Mouse (Mus musculus) neural tube, embryonic 13.5 days (tissue): ENCODE measurements around the gene Ly6g6c. TPM values are rescaled to one million over a fixed set of nuclear protein-coding genes. Genes with fewer than 3 reads are reported as not detected.
"Not testable (repeated sequence)": the region's sequence is repeated elsewhere in the genome, so short reads cannot be mapped to it uniquely, and the experiment has no call there.

Experiments used
- ATAC-seq: fragments of 200-750 bp; cut with Nextera tagmentation; 2 replicates; pipeline ENCODE4 v1.8.0; 2017; ENCODE audit warnings: low read depth, mild to moderate bottlenecking, moderate TSS enrichment, moderate library complexity
- H3K27ac ChIP-seq: fragments of 300-500 bp; sonication (generic); replicated peaks from 2 replicates; pipeline ENCODE4 v1.5.1; 2015; ENCODE audit warnings: moderate library complexity, mild to moderate bottlenecking, inconsistent platforms
- H3K27me3 ChIP-seq: fragments of 300-500 bp; sonication (generic); 2 replicates; pipeline ENCODE4 v1.6.1; 2015; ENCODE audit warnings: mild to moderate bottlenecking, inconsistent platforms
- H3K36me3 ChIP-seq: fragments of 300-500 bp; sonication (generic); 2 replicates; pipeline ENCODE4 v1.6.1; 2015; ENCODE audit warnings: mild to moderate bottlenecking, inconsistent platforms
- H3K4me1 ChIP-seq: fragments of 300-500 bp; sonication (generic); replicated peaks from 2 replicates; pipeline ENCODE4 v1.6.1; 2015; ENCODE audit warnings: inconsistent platforms
- H3K4me2 ChIP-seq: fragments of 300-500 bp; sonication (generic); 2 replicates; pipeline ENCODE4 v1.6.1; 2015; ENCODE audit warnings: inconsistent platforms, mild to moderate bottlenecking, moderate library complexity
- H3K4me3 ChIP-seq: fragments of 300-500 bp; sonication (generic); 2 replicates; pipeline ENCODE4 v1.5.1; 2015; ENCODE audit warnings: mild to moderate bottlenecking, inconsistent platforms
- H3K9ac ChIP-seq: fragments of 300-500 bp; sonication (generic); 2 replicates; pipeline ENCODE4 v1.6.1; 2015; ENCODE audit warnings: moderate library complexity, mild to moderate bottlenecking, inconsistent platforms
- H3K9me3 ChIP-seq: fragments of 300-500 bp; sonication (generic); 2 replicates; pipeline ENCODE4 v1.6.1; 2016; ENCODE audit warnings: inconsistent platforms
- WGBS: fragments of 180-500 bp; shearing (Covaris S2); methylation state at CpG from one replicate; pipeline ENCODE4 v1.1.7; 2015; 5-methylcytosine and 5-hydroxymethylcytosine counted together
- polyA plus RNA-seq: library from polyadenylated mRNA; unstranded; fragments of >200 nt; fragmentation: Nextera tagmentation; extraction: Ambion mirVana; gene quantifications from 2 replicates; pipeline ENCODE4 v1.2.1, GENCODE M21; 2015

Gene Ly6g6c
- polyA plus RNA-seq, 1 experiment from 2014 or later = not detected

- Histone ChIP-seq H3K36me3 (no peaks in the 10 kb centered on the region), H3K4me1 (peaks cover 35% of the 10 kb centered on the region), H3K9ac (no peak overlapping the region), H3K4me2 (no peak overlapping the region), H3K27ac (no peak overlapping the region), H3K27me3 (no peaks in the 10 kb centered on the region), H3K9me3 (no peaks in the 10 kb centered on the region), H3K4me3 (no peak overlapping the region)
- 75% methylated on average over 4 of the region's 4 CpGs for WGBS
- no peak for ATAC-seq
These were observed 41.4 kb upstream of the Ly6g6c start for GRCm38 (mm10) chr17:35023756-35024155.

DNA sequence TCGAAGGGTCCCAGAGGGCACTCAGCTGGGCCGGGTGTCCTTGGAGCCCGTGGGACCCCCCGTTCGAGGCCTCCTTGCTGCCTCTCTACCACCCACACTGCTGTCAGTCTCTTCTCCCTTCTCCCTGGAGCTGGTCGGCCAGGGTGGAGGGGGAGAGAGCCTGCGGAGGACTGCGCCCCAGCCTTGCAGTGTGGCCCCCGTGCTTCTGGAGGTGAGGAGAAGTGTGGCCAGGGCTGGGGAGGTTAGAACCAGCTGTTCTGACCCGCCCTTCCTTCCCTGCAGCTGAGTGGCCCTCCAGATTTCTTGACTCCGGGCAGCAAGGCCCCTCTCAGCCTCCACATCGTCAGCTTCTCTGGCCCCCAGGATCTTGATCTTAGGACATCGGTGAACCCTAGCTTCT is 40.9 kb upstream of the Ly6g6c start:
- no peak overlapping the region for H3K27ac ChIP-seq
- 85% methylated on average over 13 of the region's 13 CpGs for WGBS
- no peaks in the 10 kb centered on the region for H3K9me3 ChIP-seq
- no peak for ATAC-seq
- H3K4me1 ChIP-seq = peaks cover 38% of the 10 kb centered on the region
- no peaks in the 10 kb centered on the region for H3K36me3 ChIP-seq
- no peaks in the 10 kb centered on the region for H3K27me3 ChIP-seq
- H3K9ac ChIP-seq = 0 out of 2 replicates have a peak overlapping the region, but pooled peaks have one; percentile 5
- H3K4me2 ChIP-seq = no peak overlapping the region
- no peak overlapping the region for H3K4me3 ChIP-seq

DNA sequence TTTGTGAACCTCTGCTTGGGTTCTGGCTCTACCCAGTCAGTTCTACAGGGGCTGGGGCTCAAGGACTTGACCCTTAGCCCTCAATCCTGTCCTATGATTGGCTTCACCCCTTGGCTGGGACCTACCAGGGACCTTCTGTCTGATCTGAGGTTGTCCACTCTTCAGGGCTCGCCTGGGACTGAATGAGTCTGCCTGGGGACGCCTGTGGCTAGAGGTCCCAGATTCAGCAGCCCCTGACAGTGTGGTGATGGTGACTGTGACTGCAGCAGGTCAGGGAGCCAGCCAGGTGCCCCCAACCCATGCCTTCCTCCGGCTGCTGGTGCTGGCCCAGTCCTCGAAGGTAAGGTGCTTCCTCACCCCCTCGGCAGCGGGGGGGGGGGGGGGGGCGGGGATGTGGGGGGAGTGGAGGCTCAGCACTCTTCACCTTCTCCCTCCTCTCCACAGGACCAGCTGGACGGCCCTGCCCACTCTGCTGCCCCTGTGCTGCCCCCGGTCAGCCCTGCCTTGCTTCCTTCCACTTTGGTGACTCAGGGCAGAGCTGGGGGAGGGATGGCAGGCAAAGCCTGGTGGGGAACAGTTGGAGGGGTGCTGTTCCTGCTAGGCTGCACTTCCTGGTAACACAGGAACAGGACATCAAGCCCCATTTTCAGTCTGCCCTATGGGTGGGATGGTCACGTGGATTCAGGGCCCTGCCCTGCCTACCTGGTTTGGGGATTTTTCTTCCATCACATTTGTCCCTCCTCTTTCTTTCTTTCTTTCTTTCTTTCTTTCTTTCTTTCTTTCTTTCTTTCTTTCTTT is 40.3 kb upstream of the Ly6g6c start:
- WGBS = 63% methylated on average over 7 of the region's 10 CpGs
- Histone ChIP-seq H3K4me1 (peaks cover 43% of the 10 kb centered on the region), H3K9ac (0 out of 2 replicates have a peak overlapping the region, but pooled peaks have one; percentile 5), H3K9me3 (no peaks in the 10 kb centered on the region), H3K27ac (no peak overlapping the region), H3K4me3 (no peak overlapping the region), H3K27me3 (no peaks in the 10 kb centered on the region), H3K36me3 (no peaks in the 10 kb centered on the region), H3K4me2 (no peak overlapping the region)
- ATAC-seq = no peak

DNA sequence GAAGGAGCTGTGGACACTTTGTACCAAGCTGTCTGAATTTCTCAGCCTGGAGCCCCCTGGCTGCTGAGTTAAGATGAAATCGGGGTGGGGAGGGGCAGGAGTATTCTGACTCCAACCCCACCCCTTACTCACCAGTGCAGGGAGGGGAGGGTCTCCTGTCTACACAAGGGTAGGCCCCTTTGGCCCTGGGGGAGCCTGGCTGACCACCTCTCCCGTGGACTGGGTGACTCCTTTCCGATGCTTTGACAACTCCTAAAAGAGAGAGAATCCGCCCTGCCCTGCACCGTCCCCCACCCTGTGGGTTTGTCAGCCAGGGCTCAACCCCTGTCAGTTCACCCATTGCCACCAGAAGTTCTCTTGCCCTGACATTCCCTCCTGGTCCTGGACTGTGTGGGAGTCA is 39.0 kb upstream of the Ly6g6c start:
- no peak overlapping the region for H3K27ac ChIP-seq
- no peaks in the 10 kb centered on the region for H3K36me3 ChIP-seq
- H3K9ac ChIP-seq = no peak overlapping the region
- 81% methylated on average over 5 of the region's 5 CpGs for WGBS
- H3K9me3 ChIP-seq = no peaks in the 10 kb centered on the region
- H3K4me1 ChIP-seq = peaks cover 40% of the 10 kb centered on the region
- no peak overlapping the region for H3K4me2 ChIP-seq
- no peak overlapping the region for H3K4me3 ChIP-seq
- ATAC-seq = no peak
- no peaks in the 10 kb centered on the region for H3K27me3 ChIP-seq

DNA sequence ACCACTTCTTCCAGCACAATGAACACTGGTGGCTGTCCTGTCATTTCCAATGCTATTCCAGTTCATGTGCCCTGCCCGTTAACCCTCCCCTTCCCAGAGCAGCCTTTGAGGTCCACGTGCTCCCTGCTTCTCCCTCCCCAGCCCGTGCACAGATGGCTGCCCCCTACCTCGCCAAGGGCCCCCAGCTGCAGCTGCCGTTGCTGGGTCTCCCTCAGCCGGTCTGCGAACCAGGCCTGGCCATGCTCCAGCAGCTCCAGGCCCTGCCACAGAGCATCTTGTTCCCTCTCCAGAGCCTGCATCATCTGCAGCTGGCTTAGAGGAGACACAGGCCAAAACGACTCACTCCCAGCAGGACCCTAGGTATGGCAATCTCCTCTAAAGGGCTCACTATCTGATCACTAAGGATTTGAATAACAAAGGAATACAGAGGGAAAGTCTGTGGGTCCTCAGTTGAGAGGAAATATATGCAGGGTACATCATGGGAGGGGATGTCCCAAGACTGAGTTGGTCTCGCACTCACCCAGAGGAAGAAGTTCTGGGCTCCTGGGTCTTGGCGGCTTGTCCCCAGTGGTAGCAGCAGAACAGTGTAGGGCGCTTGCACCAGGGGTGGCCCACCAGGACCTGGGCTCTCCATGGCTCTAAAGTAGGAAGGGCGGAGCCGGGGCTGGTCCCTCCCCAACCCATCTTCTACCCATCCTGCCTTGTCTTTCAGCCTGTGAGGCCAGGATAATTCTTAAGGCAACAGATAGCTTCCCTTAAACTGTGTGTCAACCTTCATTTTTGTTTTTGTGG is 37.7 kb upstream of the Ly6g6c start, which contains the start of gene Sapcd1:
TSS of gene Sapcd1 (minus strand) at position 740 of the 792 bp plus-strand sequence.
- H3K4me2 ChIP-seq = peak within 1 kb of the TSS; percentile 25; the same call in 1 of the 2 replicates
- H3K4me3 ChIP-seq = no peak within 1 kb of the TSS
- H3K4me1 ChIP-seq = peaks cover 34% of the 10 kb centered on the region
- peak within 1 kb of the TSS; percentile 35 for H3K9ac ChIP-seq
- H3K9me3 ChIP-seq = no peaks in the 10 kb centered on the region
- WGBS = 27% methylated on average over 13 of the region's 13 CpGs
- H3K27me3 ChIP-seq = no peaks in the 10 kb centered on the region
- peak within 1 kb of the TSS; percentile 68 for H3K27ac ChIP-seq
- no peaks in the 10 kb centered on the region for H3K36me3 ChIP-seq
- peak; percentile 74 for ATAC-seq

- no peaks in the 10 kb centered on the region for H3K36me3 ChIP-seq
- H3K4me2 ChIP-seq = no peak overlapping the region
- WGBS = 89% methylated on average over 2 of the region's 2 CpGs
- H3K4me3 ChIP-seq = no peak overlapping the region
- no peak overlapping the region for H3K9ac ChIP-seq
- H3K9me3 ChIP-seq = no peaks in the 10 kb centered on the region
- H3K27me3 ChIP-seq = no peaks in the 10 kb centered on the region
- ATAC-seq = no peak
- H3K4me1 ChIP-seq = peaks cover 34% of the 10 kb centered on the region
- peak overlapping the region; percentile 68; the same call in 1 of the 2 replicates for H3K27ac ChIP-seq
These were observed 36.9 kb upstream of the Ly6g6c start for GRCm38 (mm10) chr17:35028315-35028714.

DNA sequence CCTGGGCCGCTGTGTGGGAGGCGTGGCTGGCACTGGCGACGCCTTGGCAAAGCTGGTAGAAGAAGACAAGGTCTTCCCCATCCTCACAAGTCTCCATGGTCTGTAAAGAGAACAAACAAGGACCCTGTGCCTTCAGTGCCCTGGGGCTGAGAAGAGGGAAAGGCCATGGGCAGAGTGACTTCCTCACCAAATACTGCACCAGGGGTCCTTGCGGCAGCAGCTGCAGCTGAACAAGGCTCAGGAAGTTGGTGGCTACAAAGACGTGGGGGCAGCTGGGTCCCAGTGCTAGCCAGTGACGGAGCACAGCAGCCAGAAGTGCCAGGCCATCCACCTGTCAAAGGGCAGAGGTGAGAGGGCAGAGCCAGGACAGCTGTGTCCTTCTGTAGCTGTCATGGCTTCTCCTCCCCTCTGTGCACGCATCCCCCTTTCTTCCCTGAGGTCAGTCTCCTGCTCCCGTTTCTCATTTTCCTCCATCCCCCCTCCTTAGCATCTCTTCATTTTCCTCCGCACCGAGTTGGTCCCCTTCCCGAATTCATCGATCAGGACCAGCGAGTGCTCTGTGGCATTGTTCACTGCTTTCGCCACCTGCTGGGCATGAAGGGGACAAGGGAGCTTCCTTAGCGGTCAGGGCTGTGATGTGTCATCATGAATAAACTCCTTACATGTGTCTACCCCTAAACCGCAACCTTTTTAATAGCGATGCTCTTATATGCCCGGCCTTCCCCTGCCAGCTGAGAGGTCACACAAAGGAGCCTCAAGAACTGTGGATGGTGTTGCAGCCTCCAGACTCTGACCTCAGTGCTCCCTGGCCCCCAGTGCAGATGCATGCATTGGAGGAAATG is 35.3 kb upstream of the Ly6g6c start:
- Histone ChIP-seq H3K4me3 (no peak overlapping the region), H3K27ac (no peak overlapping the region), H3K36me3 (no peaks in the 10 kb centered on the region), H3K9me3 (no peaks in the 10 kb centered on the region), H3K4me1 (peaks cover 34% of the 10 kb centered on the region), H3K9ac (no peak overlapping the region; the same call in 1 of the 2 replicates), H3K27me3 (no peaks in the 10 kb centered on the region), H3K4me2 (peak overlapping the region; percentile 37)
- ATAC-seq = no peak
- 29% methylated on average over 19 of the region's 19 CpGs for WGBS

DNA sequence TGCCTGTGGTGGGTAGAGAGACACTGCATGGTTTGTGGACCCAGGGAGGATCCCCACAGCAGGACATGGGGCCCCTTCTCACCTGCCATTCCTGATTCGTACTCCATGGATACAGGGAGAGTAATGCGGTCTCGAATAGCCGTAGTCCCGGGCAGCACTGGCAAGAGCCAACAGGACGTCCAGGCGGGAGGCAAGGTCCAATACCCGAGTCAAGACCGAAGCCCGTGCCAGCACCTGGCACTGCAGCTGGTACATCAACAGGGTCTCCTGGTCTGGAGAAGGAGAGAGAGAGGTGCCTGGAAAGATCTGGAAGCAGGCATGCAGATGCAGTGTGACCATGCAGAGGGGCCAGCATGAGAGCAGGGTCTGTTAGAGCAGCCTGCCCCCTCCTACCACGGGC is 33.9 kb upstream of the Ly6g6c start:
- Histone ChIP-seq H3K4me1 (peaks cover 28% of the 10 kb centered on the region), H3K4me3 (no peak overlapping the region), H3K9me3 (no peaks in the 10 kb centered on the region), H3K9ac (no peak overlapping the region), H3K27me3 (no peaks in the 10 kb centered on the region), H3K27ac (no peak overlapping the region), H3K36me3 (no peaks in the 10 kb centered on the region), H3K4me2 (no peak overlapping the region)
- ATAC-seq = no peak
- 92% methylated on average over 11 of the region's 11 CpGs for WGBS

GRCm38 (mm10) chr17:35031880-35032279 is 33.3 kb upstream of the Ly6g6c start:
- peaks cover 24% of the 10 kb centered on the region for H3K4me1 ChIP-seq
- ATAC-seq = no peak
- 85% methylated on average over 7 of the region's 7 CpGs for WGBS

DNA sequence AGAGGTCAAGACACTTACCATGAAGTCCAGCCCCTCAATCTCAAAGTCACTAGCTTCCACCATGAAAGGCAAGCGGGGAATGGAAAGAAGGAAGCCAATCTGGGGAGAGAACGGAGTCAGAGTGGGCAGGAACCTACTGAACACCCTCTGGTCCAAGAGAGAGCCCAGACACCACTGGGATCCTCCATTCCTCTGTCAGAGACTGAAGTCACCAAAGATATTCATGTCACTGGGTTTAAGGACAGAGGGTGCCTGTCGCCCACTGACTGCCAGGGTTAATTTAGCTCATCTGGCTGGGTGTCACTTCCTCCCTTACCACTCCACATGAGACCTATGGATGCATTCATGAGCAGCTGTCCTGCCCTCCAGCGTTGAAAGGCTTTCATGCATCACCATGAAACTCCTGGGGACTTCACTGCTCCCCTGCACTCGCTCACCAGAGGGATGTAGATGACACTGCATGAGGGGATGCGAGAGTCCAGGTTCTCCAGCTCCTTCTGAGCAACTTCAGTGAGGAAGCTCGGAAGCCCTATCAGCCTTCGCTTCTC is 32.8 kb upstream of the Ly6g6c start:
- Histone ChIP-seq H3K9ac (no peak overlapping the region), H3K4me1 (peaks cover 21% of the 10 kb centered on the region), H3K36me3 (no peaks in the 10 kb centered on the region), H3K27me3 (no peaks in the 10 kb centered on the region), H3K27ac (no peak overlapping the region), H3K4me2 (no peak overlapping the region), H3K4me3 (no peak overlapping the region), H3K9me3 (no peaks in the 10 kb centered on the region)
- ATAC-seq = no peak
- WGBS = 73% methylated on average over 8 of the region's 8 CpGs

More at GRCm38 (mm10) chr17:35031880-35032279, 33.3 kb upstream of the Ly6g6c start:
- no peak overlapping the region for H3K27ac ChIP-seq
- no peak overlapping the region for H3K9ac ChIP-seq
- no peaks in the 10 kb centered on the region for H3K27me3 ChIP-seq
- no peaks in the 10 kb centered on the region for H3K9me3 ChIP-seq
- H3K4me3 ChIP-seq = no peak overlapping the region
- H3K4me2 ChIP-seq = no peak overlapping the region
- no peaks in the 10 kb centered on the region for H3K36me3 ChIP-seq

DNA sequence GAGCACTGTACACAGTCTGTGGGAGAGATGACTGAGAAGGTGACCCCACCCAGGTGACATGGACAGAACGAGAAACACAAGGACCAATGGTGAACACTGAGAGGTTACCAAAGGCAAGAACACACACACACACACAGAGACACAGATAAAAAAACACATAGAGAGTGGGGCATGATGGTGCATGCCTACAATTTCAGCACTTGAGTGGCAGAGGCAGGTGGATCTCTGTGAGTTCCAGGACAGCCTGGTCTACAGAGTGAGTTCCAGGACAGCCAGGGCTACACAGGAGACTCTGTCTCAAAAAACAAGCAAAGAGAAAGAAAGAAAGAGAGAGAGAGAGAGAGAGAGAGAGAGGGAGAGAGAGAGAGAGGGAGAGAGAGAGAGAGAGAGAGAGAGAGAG is 31.5 kb upstream of the Ly6g6c start:
- H3K4me1 ChIP-seq, H3K27me3 ChIP-seq, H3K27ac ChIP-seq, ATAC-seq, H3K36me3 ChIP-seq, H3K9ac ChIP-seq, H3K9me3 ChIP-seq, H3K4me3 ChIP-seq, H3K4me2 ChIP-seq: not testable (repeated sequence)
- WGBS = 81% methylated on average over 1 of the region's 1 CpGs
